Mouse (Mus musculus) MEL (cell line): ENCODE measurements around the gene Prlhr. TPM values are rescaled to one million over a fixed set of nuclear protein-coding genes. Genes with fewer than 3 reads are reported as not detected.

Experiments
- DNase-seq: peaks from one replicate; pipeline ENCODE4 v3.0.0; 2011; ENCODE audit warnings: low read depth, low spot score
- H3K27ac ChIP-seq: 2 replicates; pipeline ENCODE4 v1.5.1; 2012; ENCODE audit warnings: low read depth, mild to moderate bottlenecking, control low read depth, low read length, moderate library complexity; ENCODE audit not compliant: control insufficient read depth
- H3K27me3 ChIP-seq, 2 experiments: fragments of 150-350 bp in 1 of 2; sonication (generic) in 1 of 2; 2 replicates each; pipeline ENCODE4 v1.6.1; 2012; ENCODE audit warnings: low read length in 2 of 2, mild to moderate bottlenecking in 2 of 2, improper control_type of control experiment in 1 of 2, moderate library complexity in 1 of 2; ENCODE audit not compliant: insufficient read depth in 2 of 2, control insufficient read depth in 1 of 2
- H3K36me3 ChIP-seq, 2 experiments: 2 replicates each; pipeline ENCODE4 v1.6.1; 2012 to 2014; ENCODE audit warnings: low read length in 2 of 2, improper control_type of control experiment in 1 of 2, inconsistent platforms in 1 of 2, mild to moderate bottlenecking in 1 of 2; ENCODE audit not compliant: insufficient read depth in 2 of 2, control insufficient read depth in 1 of 2
- H3K4me1 ChIP-seq, 2 experiments: fragments of 150-350 bp in 1 of 2; sonication (generic) in 1 of 2; 2 replicates each; pipeline ENCODE4 v1.6.1; 2012; ENCODE audit warnings: low read length in 2 of 2, improper control_type of control experiment in 1 of 2, mild to moderate bottlenecking in 1 of 2; ENCODE audit not compliant: insufficient read depth in 2 of 2, control insufficient read depth in 1 of 2
- H3K4me3 ChIP-seq, 2 experiments: fragments of 150-350 bp in 1 of 2; sonication (generic) in 1 of 2; 2 replicates each; pipeline ENCODE4 v1.5.1; 2012; ENCODE audit warnings: low read depth in 2 of 2, low read length in 2 of 2, mild to moderate bottlenecking in 2 of 2, moderate library complexity in 2 of 2, control low read depth in 1 of 2, improper control_type of control experiment in 1 of 2; ENCODE audit not compliant: control insufficient read depth in 1 of 2, insufficient read depth in 1 of 2
- H3K79me2 ChIP-seq: 2 replicates; pipeline ENCODE4 v1.6.1; 2012; ENCODE audit warnings: mild to moderate bottlenecking, low read length, moderate library complexity; ENCODE audit not compliant: control insufficient read depth, poor library complexity, insufficient read depth
- H3K9ac ChIP-seq: 2 replicates; pipeline ENCODE4 v1.6.1; 2012; ENCODE audit warnings: low read depth, mild to moderate bottlenecking, control low read depth, low read length, moderate library complexity; ENCODE audit not compliant: control insufficient read depth, poor library complexity, severe bottlenecking
- H3K9me3 ChIP-seq: fragments of 150-350 bp; sonication (generic); replicated peaks from 2 replicates; pipeline ENCODE4 v1.6.1; 2012; ENCODE audit warnings: mild to moderate bottlenecking, low read length, improper control_type of control experiment, moderate library complexity; ENCODE audit not compliant: insufficient read depth
- BHLHE40 ChIP-seq: IDR thresholded peaks from 2 replicates; pipeline ENCODE4 v1.6.1; 2012; ENCODE audit warnings: low read depth, mild to moderate bottlenecking, inconsistent platforms, low read length, improper control_type of control experiment, borderline replicate concordance
- CTCF ChIP-seq, 3 experiments: IDR thresholded peaks in 2 of 3; conservative IDR thresholded peaks in 1 of 3; 2 replicates each; pipeline ENCODE4 v1.5.1; 2011 to 2012; ENCODE audit warnings: low read length in 3 of 3, low read depth in 2 of 3, mild to moderate bottlenecking in 2 of 3, improper control_type of control experiment in 1 of 3, inconsistent platforms in 1 of 3, mixed read lengths in 1 of 3, moderate library complexity in 1 of 3; ENCODE audit not compliant: control insufficient read depth in 1 of 3, insufficient read depth in 1 of 3, poor library complexity in 1 of 3, severe bottlenecking in 1 of 3
- ETS1 ChIP-seq: IDR thresholded peaks from 2 replicates; pipeline ENCODE4 v1.6.1; 2012; ENCODE audit warnings: low read depth, mild to moderate bottlenecking, inconsistent platforms, low read length, improper control_type of control experiment, moderate library complexity
- GABPA ChIP-seq: IDR thresholded peaks from 2 replicates; pipeline ENCODE4 v1.6.1; 2012; ENCODE audit warnings: low read depth, mild to moderate bottlenecking, inconsistent platforms, low read length, improper control_type of control experiment, moderate library complexity
- HCFC1 ChIP-seq: IDR thresholded peaks from 2 replicates; pipeline ENCODE4 v1.6.1; 2012; ENCODE audit warnings: low read depth, mild to moderate bottlenecking, inconsistent platforms, low read length, improper control_type of control experiment, moderate library complexity
- JUND ChIP-seq: IDR thresholded peaks from 2 replicates; pipeline ENCODE4 v1.6.1; 2011; ENCODE audit warnings: low read depth, mild to moderate bottlenecking, improper control_type of control experiment, low read length
- MAFK ChIP-seq: IDR thresholded peaks from 2 replicates; pipeline ENCODE4 v1.6.1; 2011; ENCODE audit warnings: low read depth, mild to moderate bottlenecking, low read length, improper control_type of control experiment, borderline replicate concordance
- MAZ ChIP-seq: IDR thresholded peaks from 2 replicates; pipeline ENCODE4 v1.6.1; 2012; ENCODE audit warnings: low read depth, mild to moderate bottlenecking, inconsistent platforms, low read length, improper control_type of control experiment
- MEF2A ChIP-seq: IDR thresholded peaks from 2 replicates; pipeline ENCODE4 v1.6.1; 2014; ENCODE audit warnings: low read depth, mild to moderate bottlenecking, inconsistent platforms, low read length, improper control_type of control experiment; ENCODE audit not compliant: poor library complexity, insufficient replicate concordance, severe bottlenecking; ENCODE audit errors: extremely low read depth
- MYB ChIP-seq: IDR thresholded peaks from 2 replicates; pipeline ENCODE4 v1.6.1; 2011; ENCODE audit warnings: mild to moderate bottlenecking, low read depth, low read length, improper control_type of control experiment
- MYC ChIP-seq: IDR thresholded peaks from 2 replicates; pipeline ENCODE4 v1.6.1; 2011; ENCODE audit warnings: low read depth, mild to moderate bottlenecking, low read length, improper control_type of control experiment, moderate library complexity
- NELFE ChIP-seq: IDR thresholded peaks from 2 replicates; pipeline ENCODE4 v1.6.1; 2011; ENCODE audit warnings: low read depth, low read length, improper control_type of control experiment
- NRF1 ChIP-seq: IDR thresholded peaks from 2 replicates; pipeline ENCODE4 v1.6.1; 2014; ENCODE audit warnings: low read depth, mild to moderate bottlenecking, inconsistent platforms, low read length, improper control_type of control experiment, moderate library complexity; ENCODE audit not compliant: poor library complexity, insufficient read depth, severe bottlenecking
- POLR2AphosphoS2 ChIP-seq: IDR thresholded peaks from 2 replicates; pipeline ENCODE4 v1.6.1; 2011; ENCODE audit warnings: low read length, improper control_type of control experiment
- RCOR1 ChIP-seq: IDR thresholded peaks from 2 replicates; pipeline ENCODE4 v1.6.1; 2012; ENCODE audit warnings: low read depth, mild to moderate bottlenecking, inconsistent platforms, low read length, improper control_type of control experiment
- SIN3A ChIP-seq: IDR thresholded peaks from 2 replicates; pipeline ENCODE4 v1.6.1; 2012; ENCODE audit warnings: low read length, improper control_type of control experiment, inconsistent platforms
- TAL1 ChIP-seq: IDR thresholded peaks from 2 replicates; pipeline ENCODE4 v1.6.1; 2012; ENCODE audit warnings: mild to moderate bottlenecking, inconsistent platforms, low read length, moderate library complexity, mixed read lengths
- USF2 ChIP-seq, 2 experiments: IDR thresholded peaks; 2 replicates each; pipeline ENCODE4 v1.6.1; 2011 to 2012; ENCODE audit warnings: improper control_type of control experiment in 2 of 2, low read length in 2 of 2, borderline replicate concordance in 1 of 2, inconsistent platforms in 1 of 2, low read depth in 1 of 2, mild to moderate bottlenecking in 1 of 2; ENCODE audit not compliant: insufficient read depth in 1 of 2
- ZC3H11A ChIP-seq: IDR thresholded peaks from 2 replicates; pipeline ENCODE4 v1.6.1; 2012; ENCODE audit warnings: low read depth, mild to moderate bottlenecking, inconsistent platforms, low read length, improper control_type of control experiment
- ZKSCAN1 ChIP-seq: IDR thresholded peaks from 2 replicates; pipeline ENCODE4 v1.6.1; 2012; ENCODE audit warnings: low read depth, mild to moderate bottlenecking, inconsistent platforms, low read length, improper control_type of control experiment, moderate library complexity
- ZMIZ1 ChIP-seq: IDR thresholded peaks from 2 replicates; pipeline ENCODE4 v1.6.1; 2012; ENCODE audit warnings: low read depth, mild to moderate bottlenecking, inconsistent platforms, low read length, improper control_type of control experiment, moderate library complexity
- ZNF384 ChIP-seq: IDR thresholded peaks from 2 replicates; pipeline ENCODE4 v1.6.1; 2012; ENCODE audit warnings: low read depth, mild to moderate bottlenecking, inconsistent platforms, low read length, improper control_type of control experiment
- polyA plus RNA-seq, 2 experiments: library from polyadenylated mRNA; stranded (reverse) in 1 of 2; unstranded in 1 of 2; fragments of >175 nt in 1 of 2; fragments of >200 nt in 1 of 2; gene quantifications; 2 replicates each; pipeline versions ENCODE4 v1.2.1 to v1.2.4; 2012; ENCODE audit warnings: low replicate concordance in 2 of 2, low read depth in 1 of 2; ENCODE audit not compliant: insufficient read length in 2 of 2, insufficient read depth in 1 of 2, missing spikeins in 1 of 2
- total RNA-seq: library from RNA; depleted of rRNA; stranded (reverse); fragments of 300-350 nt; gene quantifications from 2 replicates; pipeline ENCODE4 v1.2.3, GENCODE M21; 2012

The Prlhr gene
- total and polyA plus RNA-seq, 3 experiments = not detected

- no peaks in the 10 kb centered on the region for H3K9me3 ChIP-seq
- H3K27me3 ChIP-seq = no peaks in the 10 kb centered on the region
- H3K4me3 ChIP-seq = no peak overlapping the region
- H3K4me1 ChIP-seq = no peaks in the 10 kb centered on the region
- DNase-seq = peak; percentile 58
- peaks cover 0 to 3% of the 10 kb centered on the region in 2 experiments; a peak in 2 of 4 replicates for H3K36me3 ChIP-seq
- no peak overlapping the region for H3K27ac ChIP-seq
- H3K79me2 ChIP-seq = no peaks in the 10 kb centered on the region
- no peak overlapping the region for H3K9ac ChIP-seq
- no peak for TF ChIP-seq JUND
- TF ChIP-seq NELFE = no peak
- TF ChIP-seq MEF2A = no peak
- no peak for TF ChIP-seq ZMIZ1
- no peak for TF ChIP-seq ZC3H11A
Measured at GRCm38 (mm10) chr19:60485261-60485660, 17.2 kb upstream of the Prlhr start.

GRCm38 (mm10) chr19:60478859-60479258, 10.8 kb upstream of the Prlhr start:
- DNase-seq = no peak
- TF ChIP-seq MAFK (no peak), POLR2AphosphoS2 (no peak), USF2 (IDR thresholded peaks at IDR 0.05; ENCODE audit: borderline replicate concordance in 1 of 2, insufficient read depth in 1 of 2, low read depth in 1 of 2, low read length in 2 of 2) (no peak), ETS1 (no peak), RCOR1 (no peak)
- TF ChIP-seq, all 39 proteins: peak for 0
- H3K36me3 ChIP-seq = no peaks in the 10 kb centered on the region
- no peaks in the 10 kb centered on the region for H3K27me3 ChIP-seq
- no peak overlapping the region for H3K27ac ChIP-seq
- no peaks in the 10 kb centered on the region for H3K79me2 ChIP-seq
- H3K4me1 ChIP-seq = no peaks in the 10 kb centered on the region
- H3K4me3 ChIP-seq = no peak overlapping the region
- H3K9me3 ChIP-seq = no peaks in the 10 kb centered on the region
- no peak overlapping the region for H3K9ac ChIP-seq

- H3K27ac ChIP-seq = no peak overlapping the region
- no peaks in the 10 kb centered on the region for H3K27me3 ChIP-seq
- no peaks in the 10 kb centered on the region for H3K9me3 ChIP-seq
- H3K9ac ChIP-seq = no peak overlapping the region
- no peak for DNase-seq
- TF ChIP-seq MAZ (no peak), HCFC1 (no peak), MYB (no peak), ETS1 (no peak), MYC (no peak), ZKSCAN1 (no peak), USF2 (IDR thresholded peaks at IDR 0.05; ENCODE audit: borderline replicate concordance in 1 of 2, insufficient read depth in 1 of 2, low read depth in 1 of 2, low read length in 2 of 2) (no peak), GABPA (no peak), ZNF384 (no peak), TAL1 (no peak), NRF1 (no peak), BHLHE40 (no peak), SIN3A (no peak), CTCF (IDR thresholded peaks at IDR 0.05 in 2 of 3, conservative IDR thresholded peaks at IDR 0.05 in 1 of 3; ENCODE audit: control insufficient read depth in 1 of 3, insufficient read depth in 1 of 3, low read depth in 2 of 3, low read length in 3 of 3, poor library complexity in 1 of 3, severe bottlenecking in 1 of 3) (no peak)
- H3K4me1 ChIP-seq = no peaks in the 10 kb centered on the region
- H3K36me3 ChIP-seq = no peaks in the 10 kb centered on the region
- H3K4me3 ChIP-seq = no peak overlapping the region
- H3K79me2 ChIP-seq = no peaks in the 10 kb centered on the region
Measured at GRCm38 (mm10) chr19:60477788-60478187, 9.7 kb upstream of the Prlhr start.
